Mouse (Mus musculus) R1 (cell line): ENCODE measurements around the gene Zfp592.

Source experiments
- DNase-seq: peaks from one replicate; pipeline ENCODE4 v3.0.0-alpha.2; 2018; ENCODE audit warnings: low read depth, low spot score

The Zfp592 gene

DNA sequence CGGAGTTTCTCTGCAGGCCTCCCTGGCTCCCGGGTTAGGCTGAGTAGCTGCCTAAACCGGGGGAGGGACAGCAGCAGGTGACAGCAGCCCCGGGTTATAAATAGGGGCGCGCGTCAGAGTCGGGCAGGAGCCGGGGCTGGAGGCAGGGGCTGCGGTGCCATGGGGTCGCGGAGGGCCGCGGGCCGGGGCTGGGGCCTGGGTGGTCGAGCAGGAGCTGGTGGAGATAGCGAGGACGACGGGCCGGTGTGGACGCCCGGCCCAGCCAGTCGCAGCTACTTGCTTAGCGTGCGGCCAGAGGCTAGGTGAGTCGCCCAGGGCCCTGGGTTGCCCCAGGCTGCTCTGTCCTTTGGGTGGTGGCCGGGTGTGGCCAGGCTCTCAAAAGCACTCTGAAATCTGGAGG, 64.0 kb downstream of the Zfp592 start, which contains the start of gene Alpk3:
TSS of gene Alpk3 (plus strand) at position 130 of the 400 bp plus-strand sequence.
- DNase-seq: no peak

DNA sequence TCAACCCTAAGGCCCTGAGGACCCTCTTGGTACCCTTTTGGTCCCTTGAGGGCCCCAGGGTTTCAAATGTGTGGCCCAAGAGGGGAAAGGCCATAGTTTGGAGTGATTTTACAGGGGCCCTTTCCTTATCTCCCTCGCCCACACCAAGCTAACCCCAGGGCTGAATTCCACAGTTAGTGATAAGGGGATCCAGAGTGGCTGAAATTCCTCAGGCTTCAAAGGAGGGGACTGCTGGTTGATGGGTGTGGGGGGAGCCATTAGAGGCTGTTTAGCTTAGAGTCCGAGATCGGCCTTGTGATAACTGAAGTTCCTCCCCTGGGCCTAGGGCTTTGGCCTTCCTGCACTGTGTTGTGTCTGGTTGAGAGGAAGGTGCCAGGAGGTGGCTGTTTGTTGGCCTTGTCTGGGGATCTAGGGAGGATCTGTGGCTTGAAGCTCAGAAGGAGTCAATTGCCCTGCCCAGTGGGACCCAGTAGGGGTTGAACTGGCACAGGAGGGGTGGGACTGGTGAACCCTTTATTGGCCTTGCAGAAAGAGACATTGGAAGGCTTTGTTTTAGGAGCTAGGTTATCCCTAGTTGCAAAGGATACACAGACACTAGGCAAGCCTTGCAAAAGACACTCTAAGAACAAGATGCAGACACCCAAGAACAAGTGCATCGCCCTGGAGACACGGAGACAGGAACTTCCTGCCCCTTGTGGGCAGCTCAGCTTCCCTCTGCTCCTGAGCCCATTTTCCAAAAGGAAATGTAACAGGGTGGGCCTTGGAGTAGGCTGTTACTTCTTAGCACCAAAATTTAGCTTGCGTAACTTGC, 64.6 kb downstream of the Zfp592 start:
- DNase-seq: peak; percentile 35

DNA sequence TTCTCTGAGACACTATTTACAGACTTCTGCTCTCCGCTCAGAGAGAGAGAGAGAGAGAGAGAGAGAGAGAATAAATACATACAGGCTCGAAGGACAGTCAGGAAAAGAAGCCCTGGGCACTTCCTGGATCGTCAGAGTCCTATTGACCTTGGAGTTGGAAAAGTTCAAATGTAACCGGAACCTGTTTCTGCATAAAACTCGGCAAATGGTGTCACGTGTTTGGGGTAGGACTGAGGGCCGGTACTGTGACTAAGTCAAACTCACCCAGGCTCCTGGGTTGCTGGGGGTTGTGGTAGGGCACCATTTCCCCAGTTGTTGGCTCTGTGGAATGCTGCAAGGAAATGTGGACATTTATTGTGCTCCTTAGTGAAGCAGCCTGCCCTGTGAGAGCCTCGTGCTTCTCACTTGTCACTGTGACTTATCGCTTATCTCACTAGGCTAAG, 65.3 kb downstream of the Zfp592 start:
- peak; percentile 70 for DNase-seq

DNA sequence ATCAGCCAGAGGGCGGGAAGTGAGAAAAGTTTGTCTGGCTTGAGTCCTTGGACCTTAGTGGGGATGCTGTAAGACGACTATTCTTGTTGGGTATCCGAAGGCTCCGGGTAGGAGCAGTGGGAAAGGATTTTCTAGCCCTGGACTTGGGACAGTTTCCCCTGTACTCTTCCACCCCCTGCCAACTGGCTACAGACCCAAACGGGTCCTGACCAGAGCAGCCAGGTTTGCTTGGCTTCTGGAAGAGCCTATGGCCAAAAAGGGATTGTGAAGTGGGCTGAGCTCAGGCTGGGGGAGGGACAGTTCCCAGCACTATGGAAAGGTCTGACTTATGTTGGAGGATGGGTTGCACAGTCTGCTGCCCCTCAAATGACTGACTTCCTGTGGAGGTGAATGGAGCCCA, 65.9 kb downstream of the Zfp592 start:
- DNase-seq: no peak

DNA sequence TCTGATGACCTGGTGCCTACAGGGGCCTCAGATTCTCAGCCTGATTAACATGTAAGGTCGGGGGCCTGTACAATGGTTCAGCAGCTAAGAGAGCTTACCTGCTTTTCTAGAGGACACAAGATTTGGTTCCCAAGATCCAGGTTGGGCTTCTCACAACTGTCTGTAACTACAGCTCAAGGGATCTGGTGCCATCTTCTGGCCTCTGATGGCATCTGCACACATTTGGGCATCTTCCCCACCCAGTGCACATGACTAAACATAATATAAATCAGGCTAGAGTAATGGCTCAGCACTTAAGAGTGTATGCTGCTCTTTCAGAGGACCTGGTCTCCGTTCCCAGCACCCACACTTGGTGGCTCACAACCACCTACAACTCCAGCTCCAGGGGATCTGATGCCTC, 67.4 kb downstream of the Zfp592 start:
- peak; percentile 90 for DNase-seq

DNA sequence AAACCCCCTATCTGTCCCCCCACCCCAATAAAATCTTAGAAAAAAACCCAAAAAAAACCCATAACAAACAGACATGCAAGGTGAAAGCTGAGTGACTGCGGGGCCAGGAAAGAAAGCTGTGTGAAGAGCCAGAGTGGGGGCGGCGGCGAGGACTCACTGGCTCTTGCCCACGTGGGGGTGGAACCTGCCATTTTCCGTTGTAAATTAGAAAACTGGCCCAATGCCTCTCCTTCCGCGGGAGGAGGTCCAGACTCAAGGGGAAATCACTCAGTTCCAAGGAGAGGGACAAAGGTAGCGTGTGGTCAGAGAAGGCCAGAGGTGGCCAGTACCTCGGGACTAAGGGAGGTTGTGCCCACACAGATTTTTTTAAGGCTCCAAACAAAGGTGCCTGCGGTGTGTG, 68.5 kb downstream of the Zfp592 start:
- DNase-seq: peak; percentile 41

DNA sequence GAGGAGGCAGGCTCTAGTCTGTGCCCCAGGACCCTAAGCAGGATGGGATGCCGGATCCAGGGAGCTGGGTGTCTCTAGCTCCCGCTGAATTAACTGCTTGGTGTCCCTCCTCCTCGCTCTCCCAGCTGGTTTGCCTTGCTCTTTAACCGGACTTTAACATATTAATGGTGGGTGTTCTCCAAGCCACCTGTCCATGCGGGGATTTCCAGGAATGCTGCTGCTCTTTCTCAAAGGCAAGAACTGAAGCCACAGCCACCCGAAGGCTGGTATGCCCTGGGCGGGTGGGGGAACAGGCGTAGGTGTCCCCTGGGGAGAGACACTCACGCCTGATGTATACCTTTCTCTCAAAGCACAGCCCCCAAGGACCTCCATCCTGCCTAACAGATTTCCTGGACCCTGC, 69.9 kb downstream of the Zfp592 start:
- peak; percentile 94 for DNase-seq

DNA sequence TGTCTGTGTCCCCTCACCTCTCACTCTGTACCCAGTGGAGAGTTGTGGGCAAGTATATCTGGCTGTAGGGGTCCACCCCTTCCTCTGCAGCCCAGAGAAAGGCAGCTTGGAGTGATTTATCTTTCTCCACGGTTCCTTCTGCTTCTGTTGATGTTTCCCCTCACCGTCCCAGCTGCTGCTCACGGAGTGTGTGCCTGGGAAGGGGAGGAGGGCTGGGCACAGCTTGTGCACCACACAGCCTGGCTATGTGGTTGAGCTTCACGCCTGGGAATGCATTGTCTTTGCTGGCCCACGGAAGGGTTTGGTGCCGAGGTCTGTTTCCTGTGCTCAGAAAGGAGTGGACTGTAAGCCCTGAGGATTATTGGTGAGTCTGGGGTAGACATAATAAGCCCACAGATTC, 73.2 kb downstream of the Zfp592 start:
- no peak for DNase-seq

DNA sequence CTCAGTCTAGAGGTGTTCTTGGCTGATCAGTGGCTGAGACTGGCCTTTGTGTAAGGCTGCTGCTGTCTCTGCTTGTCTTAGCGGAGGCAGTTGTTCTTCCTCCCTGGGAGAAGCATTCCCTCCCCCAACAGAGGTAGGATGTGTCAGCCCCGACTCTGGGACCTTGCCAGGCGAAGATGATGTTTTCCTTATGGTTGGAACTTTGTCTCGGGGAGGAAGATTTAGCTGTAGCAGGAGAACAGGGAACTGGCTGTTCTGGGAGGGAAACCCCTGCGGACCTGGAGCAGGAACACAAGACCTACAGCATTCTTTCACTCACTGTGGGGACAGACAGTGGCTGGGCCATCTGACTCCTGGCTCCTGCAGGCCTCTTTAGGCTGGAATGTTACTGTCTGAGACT, 79.0 kb downstream of the Zfp592 start:
- DNase-seq: no peak

DNA sequence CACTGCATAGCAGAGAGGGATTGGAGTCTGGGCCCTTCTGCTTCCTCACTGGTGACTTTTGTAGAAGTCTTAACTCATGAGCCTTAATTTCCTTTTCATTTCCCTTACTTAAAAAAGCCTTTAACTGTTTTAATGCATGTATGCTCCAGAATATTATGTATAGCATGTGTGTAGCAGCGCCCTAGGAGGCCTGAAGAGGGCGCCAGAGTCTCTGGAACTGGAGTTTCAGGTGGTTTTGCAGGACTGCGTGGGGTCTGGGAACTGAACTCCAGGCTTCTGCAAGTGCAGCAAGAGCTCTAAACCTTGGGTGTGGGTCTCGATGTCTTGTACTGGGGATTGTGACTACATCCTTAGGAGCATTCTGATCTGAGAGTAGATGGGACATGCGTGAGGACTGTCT, 79.8 kb downstream of the Zfp592 start:
- peak; percentile 67 for DNase-seq

DNA sequence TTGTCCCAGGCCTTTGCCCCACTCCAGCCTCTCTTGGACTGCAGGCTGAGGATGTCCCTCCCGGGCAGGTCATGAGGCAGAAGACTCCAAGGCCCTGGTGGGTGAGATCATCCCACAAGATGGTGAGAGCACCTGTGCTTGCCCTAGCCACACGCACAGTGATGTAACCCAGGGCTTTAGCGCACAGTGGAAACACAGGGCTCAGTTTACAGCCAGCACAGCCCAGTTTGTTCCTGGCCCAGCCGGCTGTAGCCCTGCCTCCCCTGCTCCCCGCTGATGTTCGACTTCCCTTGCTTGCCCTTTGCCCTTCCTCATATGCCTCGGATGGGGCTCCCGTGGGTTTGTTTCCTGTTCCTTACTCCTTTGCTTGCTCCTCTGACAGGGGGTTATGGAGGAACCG, 81.1 kb downstream of the Zfp592 start:
- peak; percentile 55 for DNase-seq

DNA sequence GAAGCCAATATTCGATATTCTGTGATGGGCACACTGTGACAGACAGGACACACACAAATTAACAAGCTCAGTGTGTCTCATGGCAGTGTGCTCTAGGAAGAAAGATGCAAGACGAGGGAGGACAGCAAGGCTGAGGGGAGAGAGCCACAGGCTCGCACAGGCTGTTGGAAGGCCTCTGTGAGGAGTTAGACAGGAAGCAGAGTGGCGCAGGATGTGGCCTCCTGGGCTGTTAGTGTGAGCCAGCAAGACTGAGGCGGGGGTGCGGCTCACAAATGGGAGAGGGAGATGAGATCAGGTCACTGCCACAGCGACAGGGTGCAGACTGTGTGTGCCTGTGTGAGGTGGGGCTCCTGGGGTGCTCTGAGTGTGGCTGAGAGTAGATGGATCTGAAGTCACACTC, 81.8 kb downstream of the Zfp592 start:
- DNase-seq: no peak

DNA sequence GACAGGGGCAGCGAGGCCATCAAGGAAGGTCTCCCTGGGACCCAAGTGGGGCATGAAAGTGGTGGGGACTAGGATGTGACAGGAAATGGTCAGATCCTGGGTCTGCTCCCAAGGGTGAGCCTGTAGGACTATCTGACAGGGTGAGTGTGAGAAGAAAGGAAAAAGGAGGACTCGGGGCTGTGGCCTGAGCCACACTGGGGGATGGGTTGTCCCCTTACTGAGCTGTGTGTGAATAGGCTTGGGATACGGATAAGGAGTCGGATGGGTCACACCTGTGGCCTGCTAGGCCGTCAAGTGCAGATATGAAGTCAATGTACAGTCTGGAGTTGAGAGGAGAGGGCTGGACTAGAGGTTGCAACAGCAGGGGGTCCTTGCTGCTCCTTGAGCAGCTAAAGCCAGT, 82.3 kb downstream of the Zfp592 start:
- no peak for DNase-seq

DNA sequence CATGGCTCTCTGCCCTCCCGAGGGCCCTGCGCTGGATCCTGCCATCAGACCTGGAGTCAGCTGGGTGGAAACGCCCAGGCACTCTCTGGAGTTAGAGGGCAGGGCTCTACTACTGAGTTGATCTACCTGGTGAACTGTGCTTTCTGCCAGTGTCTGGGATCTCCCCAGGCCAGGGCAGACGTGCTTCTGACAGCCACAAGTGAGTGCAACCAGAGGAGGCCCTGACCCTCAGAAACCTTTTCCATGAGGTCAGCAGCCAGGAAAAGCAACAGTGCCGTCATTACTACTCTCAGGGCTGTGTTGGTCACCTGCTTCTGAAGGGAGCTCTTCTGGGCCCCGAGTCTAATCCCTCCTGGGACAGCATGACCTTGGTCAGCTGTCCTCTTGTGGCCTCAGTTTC, 83.5 kb downstream of the Zfp592 start:
- DNase-seq: no peak

DNA sequence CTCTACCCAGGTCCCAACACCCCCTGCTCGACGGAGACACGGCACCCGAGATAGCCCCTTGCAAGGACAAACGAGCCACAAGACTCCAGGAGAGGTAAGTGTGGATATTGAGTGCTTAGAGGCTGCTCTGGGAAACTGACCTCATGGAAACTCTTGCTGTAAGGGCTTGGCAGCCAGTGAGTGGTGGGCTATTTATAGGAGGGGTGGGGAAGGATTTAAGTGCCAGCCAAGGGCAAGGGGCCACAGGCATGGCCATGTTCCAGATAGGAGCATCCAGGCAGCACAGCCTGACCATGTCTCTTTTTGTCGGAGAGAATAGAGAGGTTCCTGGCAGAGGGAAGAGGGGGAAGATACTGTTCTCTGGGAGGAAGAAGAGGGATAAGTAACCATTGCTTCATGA, 85.3 kb downstream of the Zfp592 start:
- no peak for DNase-seq

DNA sequence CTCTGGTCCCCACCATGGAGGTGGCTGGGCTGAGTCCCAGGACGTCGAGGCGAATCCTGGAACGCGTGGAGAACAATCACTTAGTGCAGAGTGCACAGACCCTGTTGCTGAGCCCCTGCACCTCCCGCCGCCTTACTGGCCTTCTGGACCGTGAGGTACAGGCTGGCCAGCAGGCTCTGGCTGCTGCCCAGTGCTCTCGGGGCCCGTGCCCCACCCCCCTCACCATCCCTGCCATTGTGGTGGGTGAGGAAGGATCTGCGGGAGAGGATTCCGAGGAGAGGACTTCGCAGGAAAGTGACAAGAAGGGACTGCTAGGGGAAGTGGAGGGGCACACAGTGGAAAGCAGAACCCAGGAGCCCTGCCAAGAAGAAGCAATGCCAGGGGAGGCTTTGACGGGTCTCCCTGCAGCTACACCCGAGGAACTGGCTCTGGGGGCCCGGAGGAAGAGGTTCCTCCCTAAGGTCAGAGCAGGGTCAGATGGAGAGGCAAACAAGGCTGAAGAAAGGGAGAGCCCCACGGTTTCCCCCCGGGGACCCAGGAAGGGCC, 100.0 kb downstream of the Zfp592 start:
- DNase-seq: no peak

DNA sequence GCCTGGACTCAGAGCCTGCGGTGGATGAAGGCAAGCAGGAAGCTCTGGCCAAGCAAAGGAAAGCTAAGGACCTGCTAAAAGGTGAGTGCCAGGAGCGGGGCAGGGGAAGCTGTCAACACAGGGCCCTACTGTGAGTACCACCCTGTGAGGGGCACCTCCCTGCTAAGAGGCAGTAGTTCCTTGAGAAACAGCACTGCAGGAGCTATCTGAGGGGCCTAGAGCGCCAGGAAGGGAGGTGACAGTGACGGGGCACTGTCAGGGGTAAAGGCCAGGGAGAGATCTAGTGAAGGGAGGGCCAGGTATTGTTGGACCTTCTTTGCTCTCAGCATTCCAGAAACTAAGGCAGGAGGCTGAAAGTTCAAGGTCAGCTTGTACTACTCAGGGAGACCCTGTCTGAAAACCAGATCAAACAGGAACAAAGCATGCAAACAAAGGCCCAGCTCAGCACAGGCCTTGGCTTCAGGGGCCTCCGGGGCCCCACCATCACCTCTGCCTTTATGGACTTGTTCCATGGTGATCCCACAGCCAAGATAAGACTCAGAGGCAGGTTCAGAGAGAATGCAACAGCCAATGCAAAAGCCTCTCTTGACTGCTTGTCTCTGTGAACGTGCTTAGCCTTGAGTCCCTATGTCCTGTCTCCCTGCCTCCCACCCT, 100.8 kb downstream of the Zfp592 start:
- DNase-seq: peak; percentile 94
